ENCODE assay signal across 8 mouse cellular contexts in the genomic region with DNA sequence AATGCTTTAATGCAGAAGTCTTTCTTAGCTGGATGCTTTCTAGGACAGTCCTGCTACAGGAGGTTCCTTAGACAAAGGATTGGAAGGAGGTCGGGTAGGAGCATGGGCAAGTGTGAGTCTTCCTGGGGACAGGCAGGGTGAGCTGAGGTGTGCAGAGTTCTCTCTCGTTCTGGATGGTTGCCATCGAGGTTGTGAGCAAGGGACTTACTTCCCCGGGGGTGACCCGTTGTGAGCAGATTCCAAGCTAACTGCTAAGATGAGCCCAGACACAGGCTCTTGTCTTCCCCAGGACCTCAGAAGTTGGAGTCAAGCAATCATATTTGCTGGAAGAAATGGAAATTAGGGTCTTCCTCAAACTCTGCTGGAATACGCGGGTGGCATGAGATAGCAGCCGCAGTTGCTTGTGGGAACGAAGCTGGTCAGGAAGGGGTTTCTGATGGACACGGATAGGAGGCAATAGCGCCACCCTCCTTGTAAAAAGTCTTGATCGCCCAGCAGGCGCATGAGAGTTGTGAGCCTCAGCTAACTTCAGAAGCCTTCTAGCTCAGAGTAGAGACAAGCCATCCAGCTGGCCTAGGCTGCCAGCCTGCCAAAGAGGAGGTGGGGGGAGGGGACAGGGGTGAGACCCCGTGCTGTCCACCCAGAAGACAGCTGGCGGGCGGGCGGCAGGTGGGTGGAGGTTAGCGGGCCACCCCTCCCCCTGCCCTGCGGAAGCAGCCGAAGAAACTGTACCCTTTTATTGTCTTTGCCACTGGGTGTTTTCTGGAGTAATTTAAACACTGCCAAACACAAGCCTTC. TPM values are rescaled to one million over a fixed set of nuclear protein-coding genes. Genes with fewer than 3 reads are reported as not detected.
DNase-seq lines count a peak whose midpoint lies in the region; ATAC-seq and TF ChIP-seq lines count a peak whose summit lies in the region.

No protein-coding gene starts in this region.

- peak overlapping the region; percentile 67 for H3K4me2 ChIP-seq in embryonic facial prominence, embryonic 12.5 days (replicated peaks)
- H3K4me2 ChIP-seq in kidney, embryonic 16.5 days (replicated peaks; ENCODE audit: low read depth, low read length): peak overlapping the region; percentile 88
- peak overlapping the region; percentile 64 for H3K4me2 ChIP-seq in neural tube, embryonic 14.5 days (ENCODE audit: low read depth, low read length)

- WGBS in embryonic facial prominence, embryonic 12.5 days: 4% methylated on average over 20 of the region's 20 CpGs
- WGBS in kidney, embryonic 16.5 days: under 1% methylated on average over 20 of the region's 20 CpGs
- whole genome bisulfite sequencing in lung, adult 2 months: 2% methylated on average over 20 of the region's 20 CpGs
- WGBS in neural tube, embryonic 14.5 days: 2% methylated on average over 20 of the region's 20 CpGs

- peak overlapping the region; percentile 30; the same call in 1 of the 2 replicates for H3K27ac ChIP-seq in embryonic facial prominence, embryonic 12.5 days
- H3K27ac ChIP-seq in kidney, embryonic 16.5 days (ENCODE audit: low read length): peak overlapping the region; percentile 88
- H3K27ac ChIP-seq in neural tube, embryonic 14.5 days (ENCODE audit: low read depth, low read length): no peak overlapping the region

- H3K9me3 ChIP-seq in embryonic facial prominence, embryonic 12.5 days: no peaks in the 10 kb centered on the region
- no peaks in the 10 kb centered on the region for H3K9me3 ChIP-seq in kidney, embryonic 16.5 days (ENCODE audit: low read length)
- no peaks in the 10 kb centered on the region for H3K9me3 ChIP-seq in neural tube, embryonic 14.5 days (ENCODE audit: control insufficient read depth, low read length)

- H3K27me3 ChIP-seq in embryonic facial prominence, embryonic 12.5 days: no peaks in the 10 kb centered on the region
- H3K27me3 ChIP-seq in kidney, embryonic 16.5 days (ENCODE audit: insufficient read depth, low read length): no peaks in the 10 kb centered on the region
- no peaks in the 10 kb centered on the region for H3K27me3 ChIP-seq in neural tube, embryonic 14.5 days (ENCODE audit: control insufficient read depth, insufficient read depth, low read length)

- no peaks in the 10 kb centered on the region for H3K36me3 ChIP-seq in embryonic facial prominence, embryonic 12.5 days
- H3K36me3 ChIP-seq in kidney, embryonic 16.5 days (ENCODE audit: insufficient read depth, low read length): no peaks in the 10 kb centered on the region
- H3K36me3 ChIP-seq in neural tube, embryonic 14.5 days (ENCODE audit: control insufficient read depth, insufficient read depth, low read length): no peaks in the 10 kb centered on the region

- peak overlapping the region; percentile 36 for H3K4me3 ChIP-seq in embryonic facial prominence, embryonic 12.5 days
- H3K4me3 ChIP-seq in kidney, embryonic 16.5 days (ENCODE audit: low read length): peak overlapping the region; percentile 49
- H3K4me3 ChIP-seq in lung, adult 2 months (replicated peaks; ENCODE audit: extremely low read depth, low read depth, low read length): peak overlapping the region; percentile 73
- peak overlapping the region; percentile 22 for H3K4me3 ChIP-seq in neural tube, embryonic 14.5 days (ENCODE audit: low read depth, low read length)

- H3K4me1 ChIP-seq in embryonic facial prominence, embryonic 12.5 days: peaks cover 20% of the 10 kb centered on the region
- peaks cover 27% of the 10 kb centered on the region for H3K4me1 ChIP-seq in kidney, embryonic 16.5 days (ENCODE audit: insufficient read depth, low read length)
- H3K4me1 ChIP-seq in lung, adult 2 months (ENCODE audit: control insufficient read depth, insufficient read depth, low read length): peaks cover 9% of the 10 kb centered on the region
- peaks cover 7% of the 10 kb centered on the region; the same call in 1 of the 2 replicates for H3K4me1 ChIP-seq in neural tube, embryonic 14.5 days (ENCODE audit: control insufficient read depth, insufficient read depth, low read length)

- ATAC-seq in embryonic facial prominence, embryonic 12.5 days (ENCODE audit: insufficient number of reproducible peaks, insufficient read depth, low FRiP score, low TSS enrichment): peak; percentile 54; the same call in 1 of the 2 replicates
- peak; percentile 78 for ATAC-seq in kidney, embryonic 16.5 days (ENCODE audit: low FRiP score, low TSS enrichment)
- ATAC-seq in neural tube, embryonic 14.5 days (ENCODE audit: low read depth): peak; percentile 62; the same call in 1 of the 2 replicates

- peak overlapping the region; percentile 46 for H3K9ac ChIP-seq in embryonic facial prominence, embryonic 12.5 days
- peak overlapping the region; percentile 63 for H3K9ac ChIP-seq in kidney, embryonic 16.5 days (replicated peaks; ENCODE audit: low read length)
- peak overlapping the region; percentile 25 for H3K9ac ChIP-seq in neural tube, embryonic 14.5 days (replicated peaks; ENCODE audit: low read depth, low read length)

- DNase-seq in urinary bladder, adult 18-20 months (ENCODE audit: low spot score in 2 of 2): peak; percentile 41 to 60
- no peak for DNase-seq in urinary bladder, postnatal 10 days (ENCODE audit: low spot score)
- peak; percentile 67 to 75 for DNase-seq in heart, adult 9 months (ENCODE audit: low spot score in 2 of 2)
- peak; percentile 26 for DNase-seq in lung, adult 2 months
- peak; percentile 88 for DNase-seq in thymus, postnatal 0 days (ENCODE audit: low spot score)

- TF ChIP-seq POLR2A in lung, adult 2 months (IDR thresholded peaks at IDR 0.05; ENCODE audit: borderline replicate concordance, extremely low read depth, low read depth, low read length): no peak

- TF ChIP-seq CTCF in lung, adult 2 months (IDR thresholded peaks at IDR 0.05; ENCODE audit: insufficient read depth, low read length): peak; percentile 23; the same call in 1 of the 2 replicates

RNA-seq across cellular contexts. Expression of a gene that starts 44.3 kb away (rescaled TPM):
- polyA plus RNA-seq in embryonic facial prominence, embryonic 12.5 days (2016; fragmentation: Nextera tagmentation; extraction: Ambion mirVana): 38.0 and 42.2 TPM in 2 replicates
- 23.1 and 30.4 TPM in 2 replicates for polyA plus RNA-seq in kidney, embryonic 16.5 days (2015; fragmentation: Nextera tagmentation; extraction: Ambion mirVana)
- 35.9 and 43.9 TPM in 2 replicates for polyA plus RNA-seq in lung, adult 2 months (2012; rRNA removed)
- polyA plus RNA-seq in neural tube, embryonic 14.5 days (2014; fragmentation: Nextera tagmentation; extraction: Ambion mirVana): 52.0 and 53.0 TPM in 2 replicates
- 47.9 and 56.5 TPM in 2 replicates for polyA plus RNA-seq in thymus, postnatal 0 days (2015; fragmentation: Nextera tagmentation; extraction: Ambion mirVana)

Comparison
In these comparisons a context has a peak if more than half of its experiments do, and no peak if none do; other contexts are left out.
1. H3K4me3 ChIP-seq: peak in every context shown above with its lines; median percentile 73 in lung, adult 2 months; 49 in kidney, embryonic 16.5 days; 36 in embryonic facial prominence, embryonic 12.5 days; 22 in neural tube, embryonic 14.5 days.